Mouse (Mus musculus) myocyte (in vitro differentiated cells): ENCODE results near the gene Pou3f1. TPM values are rescaled to one million over a fixed set of nuclear protein-coding genes. Genes with fewer than 3 reads are reported as not detected.

Experiments
- H3K27me3 ChIP-seq: one replicate; pipeline ENCODE4 v1.6.1; 2011; ENCODE audit not compliant: control insufficient read depth, insufficient read depth, insufficient read length
- H3K36me3 ChIP-seq: one replicate; pipeline ENCODE4 v1.6.1; 2011; ENCODE audit not compliant: control insufficient read depth, insufficient read depth
- H3K4me2 ChIP-seq: one replicate; pipeline ENCODE4 v1.6.1; 2011; ENCODE audit warnings: low read depth, control low read depth
- H3K4me3 ChIP-seq: one replicate; pipeline ENCODE4 v1.5.1; 2011; ENCODE audit warnings: mild to moderate bottlenecking, control low read depth, moderate library complexity
- H3K79me2 ChIP-seq: one replicate; pipeline ENCODE4 v1.6.1; 2011; ENCODE audit not compliant: control insufficient read depth, insufficient read depth
- H3ac ChIP-seq: one replicate; pipeline ENCODE4 v1.6.1; 2011; ENCODE audit not compliant: control insufficient read depth, insufficient read length
- CEBPB ChIP-seq: IDR thresholded peaks from 2 replicates; pipeline ENCODE4 v1.6.1; 2011; ENCODE audit warnings: mild to moderate bottlenecking, moderate library complexity; ENCODE audit not compliant: poor library complexity, insufficient read depth, severe bottlenecking
- E2F4 ChIP-seq: IDR thresholded peaks from one replicate; pipeline ENCODE4 v1.6.1; 2011; ENCODE audit warnings: mild to moderate bottlenecking, control low read depth, moderate library complexity; ENCODE audit not compliant: insufficient read depth
- MAX ChIP-seq: IDR thresholded peaks from one replicate; pipeline ENCODE4 v1.6.1; 2011; ENCODE audit warnings: low read depth, mild to moderate bottlenecking, control low read depth
- MYOD1 ChIP-seq, 3 experiments: IDR thresholded peaks; one replicate each; pipeline ENCODE4 v1.6.1; 2011; ENCODE audit warnings: control low read depth in 2 of 3, low read depth in 2 of 3, mild to moderate bottlenecking in 2 of 3, moderate library complexity in 1 of 3; ENCODE audit not compliant: insufficient read length in 2 of 3, control insufficient read depth in 1 of 3
- MYOG ChIP-seq, 3 experiments: IDR thresholded peaks; one replicate each; pipeline ENCODE4 v1.6.1; 2011; ENCODE audit warnings: control low read depth in 2 of 3, low read depth in 2 of 3, mild to moderate bottlenecking in 2 of 3; ENCODE audit not compliant: insufficient read length in 2 of 3, control insufficient read depth in 1 of 3, insufficient read depth in 1 of 3
- POLR2A ChIP-seq: IDR thresholded peaks from one replicate; pipeline ENCODE4 v1.6.1; 2011; ENCODE audit warnings: low read depth, mild to moderate bottlenecking, control low read depth, moderate library complexity; ENCODE audit not compliant: insufficient read length
- POLR2AphosphoS2 ChIP-seq: IDR thresholded peaks from one replicate; pipeline ENCODE4 v1.6.1; 2011; ENCODE audit warnings: low read depth, control low read depth; ENCODE audit not compliant: insufficient read length
- REST ChIP-seq: IDR thresholded peaks from one replicate; pipeline ENCODE4 v1.6.1; 2011; ENCODE audit warnings: mild to moderate bottlenecking, control low read depth, moderate library complexity; ENCODE audit not compliant: insufficient read depth, insufficient read length
- SRF ChIP-seq: IDR thresholded peaks from one replicate; pipeline ENCODE4 v1.6.1; 2011; ENCODE audit warnings: low read depth; ENCODE audit not compliant: control insufficient read depth, insufficient read length
- TCF12 ChIP-seq: IDR thresholded peaks from one replicate; pipeline ENCODE4 v1.6.1; 2011; ENCODE audit warnings: mild to moderate bottlenecking, control low read depth; ENCODE audit not compliant: poor library complexity, insufficient read depth, severe bottlenecking
- TCF3 ChIP-seq: IDR thresholded peaks from one replicate; pipeline ENCODE4 v1.6.1; 2011; ENCODE audit warnings: low read depth, control low read depth; ENCODE audit not compliant: insufficient read length
- USF1 ChIP-seq: IDR thresholded peaks from one replicate; pipeline ENCODE4 v1.6.1; 2011; ENCODE audit warnings: low read depth, mild to moderate bottlenecking, control low read depth, moderate library complexity
- polyA plus RNA-seq: library from polyadenylated mRNA; unstranded; fragments of >200 nt; fragmentation: generic; extraction: Trizol; gene quantifications from one replicate; pipeline ENCODE4 v1.2.1, GENCODE M21; 2012; ENCODE audit warnings: missing spikeins

Pou3f1 gene
- polyA plus RNA-seq, 1 experiment = 0.01 TPM

DNA sequence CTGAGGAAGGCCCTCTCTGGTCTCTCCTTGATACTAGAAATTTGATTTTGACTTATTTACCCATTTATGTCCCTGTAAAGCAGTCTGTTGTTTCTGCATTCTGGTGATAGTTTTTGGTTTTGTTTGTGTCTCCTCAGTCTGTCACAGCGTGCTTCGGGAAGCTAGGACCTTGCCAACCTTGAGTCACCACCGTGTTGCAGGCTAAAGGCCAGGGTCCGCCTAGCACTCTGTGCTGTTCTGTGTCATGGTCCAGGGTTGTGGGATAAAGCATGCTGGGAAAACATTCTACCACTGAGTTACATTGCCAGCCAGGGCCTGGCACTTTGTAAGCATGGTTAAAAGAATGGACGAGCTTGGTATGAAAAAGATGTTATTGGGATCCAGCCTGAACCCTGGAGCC lies 34.0 kb upstream of the Pou3f1 start:
- no peaks in the 10 kb centered on the region for H3K79me2 ChIP-seq
- no peak overlapping the region for H3ac ChIP-seq
- no peaks in the 10 kb centered on the region for H3K36me3 ChIP-seq
- H3K27me3 ChIP-seq = peaks cover 65% of the 10 kb centered on the region
- no peak overlapping the region for H3K4me3 ChIP-seq
- TF ChIP-seq TCF3 = no peak
- no peak for TF ChIP-seq MYOG (IDR thresholded peaks at IDR 0.05; ENCODE audit: control insufficient read depth in 1 of 3, insufficient read depth in 1 of 3, insufficient read length in 2 of 3, low read depth in 2 of 3)
- TF ChIP-seq MAX = no peak
- H3K4me2 ChIP-seq = no peak overlapping the region

DNA sequence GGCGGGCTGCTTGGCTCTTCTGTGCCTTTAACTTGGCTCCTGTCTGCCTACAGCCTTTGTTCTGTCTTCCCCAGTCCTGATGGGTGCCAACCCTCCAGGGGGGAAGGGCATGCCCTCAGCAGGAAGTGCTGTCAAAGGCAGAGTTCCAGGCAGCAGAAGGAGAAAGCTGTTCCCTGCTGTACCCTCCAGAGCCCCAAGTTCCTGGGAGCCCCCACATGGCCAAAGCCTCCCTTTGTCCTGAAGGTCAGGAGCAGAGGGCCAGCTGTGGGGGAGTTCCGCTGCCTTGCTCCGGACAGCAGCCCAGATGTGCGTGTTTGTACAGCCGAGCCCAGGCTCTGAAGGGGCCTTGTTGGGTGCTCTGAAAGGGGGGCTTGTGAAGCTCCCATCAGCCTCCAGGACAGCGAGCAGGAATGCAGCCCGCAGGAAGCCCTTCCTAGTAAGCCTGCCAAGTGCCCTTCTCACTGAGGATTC lies 32.5 kb upstream of the Pou3f1 start:
- Histone ChIP-seq H3K27me3 (peaks cover 57% of the 10 kb centered on the region), H3ac (no peak overlapping the region), H3K36me3 (no peaks in the 10 kb centered on the region), H3K79me2 (no peaks in the 10 kb centered on the region), H3K4me2 (no peak overlapping the region), H3K4me3 (no peak overlapping the region)
- TF ChIP-seq TCF12 = no peak
- TF ChIP-seq MYOD1 (IDR thresholded peaks at IDR 0.05; ENCODE audit: control insufficient read depth in 1 of 3, insufficient read length in 2 of 3, low read depth in 2 of 3) = no peak

DNA sequence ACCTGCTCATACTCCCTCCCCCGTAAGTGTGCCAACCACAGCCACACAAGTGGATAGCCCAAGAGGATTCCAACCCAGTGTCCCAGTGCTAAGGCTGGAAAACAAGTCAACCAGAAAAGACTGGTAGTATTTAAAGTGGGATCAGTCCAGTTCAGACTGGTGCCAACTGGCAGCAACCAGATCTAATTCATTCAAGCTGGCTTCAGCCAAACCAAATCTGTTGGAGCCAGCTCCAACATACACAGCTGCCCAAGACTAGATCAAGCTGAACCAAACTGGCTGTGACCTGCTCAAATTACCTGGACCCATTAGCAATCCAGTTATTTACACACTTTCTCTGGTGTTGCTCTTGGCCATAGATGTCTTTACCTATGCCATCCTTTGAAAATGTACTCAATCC lies 29.8 kb upstream of the Pou3f1 start:
- TF ChIP-seq USF1 (no peak), REST (no peak), POLR2AphosphoS2 (no peak), MYOG (IDR thresholded peaks at IDR 0.05; ENCODE audit: control insufficient read depth in 1 of 3, insufficient read depth in 1 of 3, insufficient read length in 2 of 3, low read depth in 2 of 3) (no peak), TCF3 (no peak), E2F4 (no peak), MYOD1 (IDR thresholded peaks at IDR 0.05; ENCODE audit: control insufficient read depth in 1 of 3, insufficient read length in 2 of 3, low read depth in 2 of 3) (no peak), POLR2A (no peak), TCF12 (no peak), MAX (no peak), CEBPB (no peak), SRF (no peak)
- Histone ChIP-seq H3K27me3 (peaks cover 37% of the 10 kb centered on the region), H3K79me2 (no peaks in the 10 kb centered on the region), H3ac (no peak overlapping the region), H3K4me3 (no peak overlapping the region), H3K36me3 (no peaks in the 10 kb centered on the region), H3K4me2 (no peak overlapping the region)

DNA sequence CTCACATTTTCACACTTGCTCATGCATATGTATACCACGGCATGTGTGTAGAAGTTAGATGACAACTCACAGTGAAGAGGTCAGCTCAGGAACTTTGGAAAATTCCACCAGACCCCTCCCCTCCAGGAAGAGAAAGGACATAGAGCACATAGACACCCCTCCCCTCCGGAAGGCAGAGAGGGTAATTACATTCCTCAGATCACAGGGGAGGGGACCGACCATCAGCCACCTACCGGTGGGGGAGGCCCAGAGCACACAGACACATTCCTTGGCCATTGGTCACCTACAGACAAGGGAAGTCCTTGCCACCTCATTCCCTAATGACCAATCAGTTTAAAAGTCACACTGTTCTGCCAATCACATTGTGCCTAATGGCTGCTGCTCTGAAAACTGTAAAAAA lies 25.2 kb upstream of the Pou3f1 start:
- Histone ChIP-seq H3K27me3 (peaks cover 19% of the 10 kb centered on the region), H3K4me2 (no peak overlapping the region), H3ac (no peak overlapping the region), H3K36me3 (no peaks in the 10 kb centered on the region), H3K79me2 (no peaks in the 10 kb centered on the region), H3K4me3 (no peak overlapping the region)
- TF ChIP-seq TCF12 (no peak), POLR2AphosphoS2 (no peak), MYOD1 (IDR thresholded peaks at IDR 0.05; ENCODE audit: control insufficient read depth in 1 of 3, insufficient read length in 2 of 3, low read depth in 2 of 3) (no peak), SRF (no peak)

DNA sequence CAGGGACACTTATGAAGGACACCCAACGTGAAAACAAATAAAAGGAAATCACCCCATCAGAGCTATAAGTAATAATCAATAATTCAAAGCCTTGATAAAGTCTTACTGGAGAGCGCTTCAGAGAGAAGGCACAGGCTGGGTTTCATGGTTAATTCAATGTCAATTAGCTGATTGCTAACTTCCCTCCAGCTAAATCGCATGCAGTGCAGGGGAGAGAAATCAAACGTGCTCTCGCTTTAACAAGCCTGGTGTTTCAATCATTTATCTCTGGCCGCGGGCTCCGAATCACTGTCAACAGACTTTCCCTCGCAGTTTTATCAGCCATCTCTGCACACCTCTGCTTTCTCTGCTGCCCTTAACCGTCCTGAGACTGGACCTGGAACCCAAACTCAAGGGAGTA lies 23.8 kb upstream of the Pou3f1 start:
- no peaks in the 10 kb centered on the region for H3K36me3 ChIP-seq
- no peak for TF ChIP-seq E2F4
- TF ChIP-seq CEBPB = no peak
- TF ChIP-seq MYOD1 (IDR thresholded peaks at IDR 0.05; ENCODE audit: control insufficient read depth in 1 of 3, insufficient read length in 2 of 3, low read depth in 2 of 3) = no peak
- TF ChIP-seq MYOG (IDR thresholded peaks at IDR 0.05; ENCODE audit: control insufficient read depth in 1 of 3, insufficient read depth in 1 of 3, insufficient read length in 2 of 3, low read depth in 2 of 3) = no peak
- no peak for TF ChIP-seq REST
- no peak for TF ChIP-seq POLR2A
- TF ChIP-seq TCF3 = no peak
- TF ChIP-seq TCF12 = no peak
- no peak for TF ChIP-seq POLR2AphosphoS2
- no peak for TF ChIP-seq SRF
- no peak for TF ChIP-seq MAX
- no peak for TF ChIP-seq USF1
- no peak overlapping the region for H3ac ChIP-seq
- H3K4me3 ChIP-seq = no peak overlapping the region
- no peaks in the 10 kb centered on the region for H3K79me2 ChIP-seq
- no peak overlapping the region for H3K4me2 ChIP-seq
- peaks cover 25% of the 10 kb centered on the region for H3K27me3 ChIP-seq

- Histone ChIP-seq H3ac (no peak overlapping the region), H3K36me3 (no peaks in the 10 kb centered on the region), H3K4me3 (no peak overlapping the region), H3K4me2 (no peak overlapping the region), H3K27me3 (peaks cover 26% of the 10 kb centered on the region), H3K79me2 (no peaks in the 10 kb centered on the region)
- TF ChIP-seq MYOG (IDR thresholded peaks at IDR 0.05; ENCODE audit: control insufficient read depth in 1 of 3, insufficient read depth in 1 of 3, insufficient read length in 2 of 3, low read depth in 2 of 3) (no peak), E2F4 (no peak), POLR2AphosphoS2 (no peak), REST (peak; percentile 91)
Observed at GRCm38 (mm10) chr4:124633281-124633680, 23.3 kb upstream of the Pou3f1 start.
